Mouse (Mus musculus) right cerebral cortex, adult 2 months (tissue): ENCODE measurements at regions not wholly inside any gene's neighbourhood (a gene's known extent, or its start where the extent isn't known, plus 50 kb on each side); places are given as distances from the start of the nearest gene placed in this dataset.

Source experiments
- DNase-seq, 2 experiments: peaks; one replicate each; pipeline ENCODE4 v3.0.0; 2021 to 2022; ENCODE audit warnings: low spot score in 2 of 2

DNA sequence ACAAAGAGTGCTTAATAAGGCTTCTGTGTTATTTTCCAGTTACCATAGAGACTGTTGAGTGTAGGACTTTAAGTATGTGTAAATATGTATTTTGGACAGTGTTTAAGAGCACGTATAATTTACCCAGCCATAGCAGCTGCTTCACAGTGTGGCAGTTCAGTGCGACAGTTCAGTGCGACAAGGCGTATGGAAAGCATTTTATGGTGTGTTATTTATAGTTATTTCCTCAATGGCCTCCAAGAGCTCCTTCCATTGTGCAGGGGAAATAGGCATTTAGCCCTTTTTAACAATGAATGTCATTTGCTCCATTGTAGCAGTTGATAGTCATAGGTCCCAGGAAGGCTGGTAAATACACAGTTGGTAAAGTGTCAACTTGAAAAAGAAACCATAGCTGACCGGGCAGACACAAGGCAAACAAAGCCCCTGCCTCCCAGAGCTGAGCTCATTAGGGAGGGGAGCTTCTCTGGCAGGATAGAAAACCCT, 275.1 kb upstream of the Dynlrb2 start:
- no peak for DNase-seq

DNA sequence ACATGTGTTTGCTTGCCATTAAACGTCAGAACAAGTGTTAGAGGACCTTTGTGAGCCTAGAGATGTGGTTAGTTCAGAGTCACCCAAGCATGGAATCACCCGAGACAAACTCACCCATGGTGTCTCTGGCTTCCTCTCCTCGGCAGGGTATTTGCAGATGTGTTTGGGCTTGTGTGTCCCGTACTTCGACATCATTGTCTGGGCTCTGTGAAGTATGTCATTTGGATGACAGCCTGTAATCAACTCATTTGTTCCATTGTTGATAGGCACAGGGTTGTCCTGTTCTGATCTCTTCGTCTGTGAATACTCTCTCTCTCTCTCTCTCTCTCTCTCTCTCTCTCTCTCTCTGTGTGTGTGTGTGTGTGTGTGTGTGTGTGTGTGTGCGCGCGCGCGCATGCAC, 277.8 kb upstream of the Dynlrb2 start:
- no peak for DNase-seq

DNA sequence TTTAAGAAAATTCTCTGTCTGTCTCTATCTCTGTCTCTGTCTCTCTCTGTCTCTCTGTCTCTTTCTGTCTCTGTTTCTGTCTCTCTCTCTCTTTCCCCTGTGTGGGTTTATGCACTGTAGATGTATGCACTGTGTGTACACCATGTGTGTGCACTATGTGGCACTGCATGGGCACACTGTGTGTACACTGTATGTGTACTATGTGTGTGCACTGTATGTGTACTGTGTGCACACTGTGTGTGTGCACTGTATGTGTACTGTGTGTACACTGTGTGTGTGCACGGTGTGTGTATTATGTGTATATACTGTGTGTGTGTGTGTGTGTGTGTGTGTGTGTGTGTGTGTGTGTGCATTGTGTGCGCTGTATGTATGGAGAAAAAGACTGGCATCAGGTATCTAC, 281.5 kb upstream of the Dynlrb2 start:
- no peak for DNase-seq

DNA sequence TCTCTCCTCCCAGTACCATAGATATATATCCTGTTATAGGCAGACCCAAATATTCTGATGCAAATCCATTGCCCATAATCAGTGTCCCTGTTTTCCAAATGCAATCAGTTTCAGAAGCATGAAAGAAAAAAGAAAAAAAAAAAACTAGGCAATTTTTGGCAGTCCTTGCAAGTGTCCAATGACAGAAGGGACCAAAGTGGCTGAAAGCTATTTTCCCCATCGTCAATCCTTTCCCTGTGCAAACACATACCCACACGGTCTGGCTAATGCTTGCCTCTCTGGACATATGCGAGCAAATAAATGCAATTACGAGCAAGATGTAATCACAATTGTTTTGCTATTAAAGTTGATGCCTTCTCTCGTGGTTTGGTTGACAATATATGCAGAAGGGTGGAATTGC, 288.9 kb upstream of the Dynlrb2 start:
- no peak for DNase-seq

DNA sequence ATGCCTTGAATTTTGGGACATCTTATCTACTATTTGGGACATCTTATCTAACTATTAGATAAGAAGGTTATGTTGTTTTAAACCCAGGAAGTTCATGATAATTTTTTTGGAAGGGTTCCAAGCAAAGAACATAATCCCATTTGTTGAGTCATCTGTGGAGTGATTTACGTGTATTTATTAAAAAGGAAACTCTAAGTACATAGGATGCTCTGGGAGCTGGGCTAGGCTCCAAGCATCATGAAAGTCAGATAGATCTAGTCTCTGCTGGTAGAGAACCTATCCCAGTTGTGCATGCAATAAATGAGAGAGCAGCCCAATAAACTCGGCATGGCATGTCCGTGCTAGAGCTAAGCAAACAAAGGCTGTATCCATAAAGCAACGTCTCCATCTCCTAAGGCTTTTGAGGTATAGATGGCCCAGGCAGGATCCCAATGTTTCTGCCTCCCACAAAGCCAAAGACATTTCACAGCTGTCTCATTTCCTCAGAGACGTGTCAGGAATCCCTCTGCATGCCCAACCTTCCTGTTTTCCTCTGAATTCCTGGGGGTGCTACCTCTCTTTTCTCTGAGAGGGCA, 289.4 kb upstream of the Dynlrb2 start:
- DNase-seq: no peak

DNA sequence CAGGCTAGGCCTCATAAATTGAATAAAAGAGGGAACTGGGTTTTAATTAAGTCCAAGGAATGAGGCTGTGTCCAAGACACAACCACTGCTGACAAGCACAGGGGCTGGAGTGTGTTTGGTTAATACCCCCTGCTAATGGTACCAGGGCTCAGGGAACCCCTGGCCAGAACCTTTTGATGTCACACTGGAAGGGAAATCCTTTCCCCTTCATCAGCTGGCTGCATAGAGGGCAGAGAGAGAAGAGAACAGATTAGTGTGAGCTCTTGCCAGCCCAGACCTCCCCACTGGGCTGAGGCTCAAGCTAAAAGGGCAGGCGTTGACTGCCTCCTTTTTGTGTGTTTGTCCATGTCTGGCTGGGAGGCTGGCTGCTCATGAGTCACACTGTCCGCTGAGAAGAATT, 301.1 kb upstream of the Dynlrb2 start:
- DNase-seq: no peak

DNA sequence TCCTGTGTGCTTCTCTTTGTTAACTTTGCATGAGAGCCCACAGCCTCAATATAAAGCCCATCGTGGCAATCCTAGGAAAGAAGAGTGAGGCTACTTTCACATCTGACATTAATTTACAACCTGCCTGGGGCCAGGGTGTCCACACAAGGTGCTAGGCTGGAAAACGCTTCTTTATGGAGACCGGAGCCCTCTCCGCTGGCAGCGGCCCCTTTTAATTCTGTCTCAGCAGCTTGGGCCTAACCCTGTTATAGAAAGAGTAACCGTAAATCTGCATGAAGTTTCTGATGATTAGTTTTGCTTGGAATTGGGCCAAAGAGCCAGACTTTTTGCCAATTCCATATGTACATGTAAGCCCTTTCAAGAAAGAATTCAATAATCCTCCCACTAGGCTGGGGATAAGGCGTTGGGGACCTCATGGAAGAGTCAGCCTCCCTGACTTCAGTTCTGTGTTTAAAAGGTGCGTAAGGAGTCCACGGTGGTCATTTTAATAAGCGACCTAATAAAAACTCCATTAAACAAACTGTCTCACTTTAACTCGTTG, 304.2 kb upstream of the Dynlrb2 start:
- no peak for DNase-seq

DNA sequence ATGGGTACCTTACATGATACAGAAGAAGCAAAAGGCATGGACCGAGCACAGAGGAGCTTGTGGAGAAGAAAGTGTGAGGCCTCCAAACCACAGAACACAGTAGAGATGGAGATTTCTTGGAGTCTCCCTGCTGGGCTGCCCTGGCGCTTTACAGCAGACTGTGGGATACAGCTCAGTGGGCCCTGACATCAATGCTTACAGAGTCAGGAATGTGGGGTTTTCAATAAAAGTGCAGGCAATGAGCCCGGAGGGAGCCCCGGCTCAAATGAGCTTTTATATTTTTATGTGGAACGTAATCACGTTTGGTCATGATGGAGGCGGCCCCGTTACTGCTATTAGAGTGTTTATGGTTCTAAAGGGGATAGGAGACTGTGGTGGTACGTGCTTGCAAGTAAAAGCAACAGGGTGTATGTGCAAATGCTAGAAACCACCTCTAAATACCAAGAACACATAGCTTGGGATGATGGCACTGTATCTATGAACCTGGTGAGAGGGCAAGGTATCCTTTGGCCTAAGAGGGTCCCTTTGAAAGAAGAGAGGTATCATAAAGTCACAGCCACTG, 308.1 kb upstream of the Dynlrb2 start:
- DNase-seq: no peak

DNA sequence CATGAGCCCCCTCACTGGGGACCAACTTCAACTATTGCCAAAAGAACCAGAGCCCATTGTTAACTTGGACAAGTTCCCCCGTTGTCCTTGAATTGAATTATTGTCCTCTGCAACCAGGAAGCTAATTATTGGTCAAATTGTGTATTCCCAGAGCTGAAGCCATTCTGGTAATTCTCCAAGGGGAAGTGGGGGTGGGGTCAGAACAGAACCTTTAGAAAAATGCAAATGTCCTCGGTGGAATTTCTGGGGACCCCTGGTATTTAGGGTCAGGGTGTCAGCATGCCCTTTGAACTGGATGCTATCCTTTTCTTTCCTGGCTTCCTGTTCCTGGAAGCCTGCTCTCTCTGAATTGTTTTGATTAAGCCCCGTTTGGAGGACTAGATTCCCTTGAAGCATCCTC, 312.7 kb upstream of the Dynlrb2 start:
- no peak for DNase-seq

DNA sequence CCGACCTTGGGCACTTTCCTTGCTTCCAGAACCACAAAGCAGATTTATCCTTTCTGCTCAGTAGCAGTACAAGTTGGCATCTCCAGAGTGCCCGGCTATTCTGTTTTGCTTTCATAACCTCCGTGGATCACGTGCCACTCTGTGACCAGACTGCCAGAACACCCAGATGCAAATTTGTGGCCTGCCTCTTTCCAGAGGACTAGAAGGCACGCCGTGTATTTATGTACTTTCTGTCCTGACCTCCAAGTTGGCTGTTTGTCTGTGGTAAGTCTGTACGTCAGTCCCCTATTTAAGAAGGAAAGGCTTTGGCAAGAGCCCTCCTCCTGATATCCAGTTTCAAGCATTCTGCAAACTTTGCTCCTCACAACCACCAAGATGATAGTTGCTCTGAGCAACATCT, 319.6 kb upstream of the Dynlrb2 start:
- peak in 1 of 2 experiments; percentile 7 for DNase-seq

DNA sequence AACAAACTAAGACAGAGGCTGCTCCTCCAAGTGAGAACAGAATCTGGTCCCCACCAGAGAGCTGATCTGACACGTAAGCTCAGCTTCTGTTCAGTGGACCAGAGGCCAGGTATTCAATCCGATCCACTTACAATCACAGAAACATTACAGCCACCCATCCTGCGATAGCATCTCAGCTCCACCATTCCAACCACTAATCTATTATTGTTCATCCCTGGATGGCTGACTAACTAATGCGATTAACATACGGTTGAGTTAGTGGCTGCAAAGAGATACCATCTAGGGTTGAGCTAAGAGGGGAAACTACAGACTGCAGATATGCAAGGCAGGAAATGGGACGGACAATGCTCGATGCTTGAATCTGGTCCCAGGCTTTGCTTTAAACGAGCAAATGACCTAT, 320.5 kb upstream of the Dynlrb2 start:
- no peak for DNase-seq

DNA sequence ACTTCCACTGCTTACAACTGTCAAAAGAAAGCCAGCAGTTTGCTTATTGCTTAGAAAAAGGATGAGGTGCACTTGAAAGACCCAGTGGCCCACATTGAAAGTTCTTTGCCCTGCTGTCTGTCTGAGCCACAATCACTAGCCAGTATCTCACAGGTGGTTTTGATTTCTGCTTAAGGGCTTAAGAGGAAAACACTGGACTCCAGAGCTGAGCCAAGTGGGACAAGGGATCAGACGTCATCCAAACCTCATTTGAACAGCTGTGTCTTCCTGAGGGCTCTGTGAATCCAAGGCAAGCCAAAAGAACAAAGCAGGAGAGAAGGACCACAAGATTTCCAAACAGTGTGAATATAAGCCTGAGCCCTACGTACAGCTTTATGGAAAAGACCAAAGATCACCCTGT, 326.8 kb upstream of the Dynlrb2 start:
- DNase-seq: no peak

DNA sequence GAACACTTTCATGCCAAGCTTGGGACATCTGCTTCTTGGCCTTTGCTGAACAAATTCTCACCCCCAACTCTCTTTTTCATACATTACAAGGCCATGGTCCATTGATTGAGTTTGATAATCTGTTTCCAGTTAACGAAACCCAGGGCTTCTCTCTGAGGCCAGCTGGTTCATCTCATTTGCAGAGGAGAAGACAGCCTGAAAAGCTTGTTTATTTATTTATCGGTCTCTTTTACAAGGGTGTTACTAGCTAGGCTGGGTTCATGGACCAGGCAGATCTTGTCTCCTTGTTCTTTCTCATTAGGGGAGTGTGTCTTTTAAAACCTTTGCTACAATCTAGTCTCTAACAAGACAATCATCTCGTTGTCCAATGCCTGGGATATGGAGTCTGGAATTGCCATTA, 329.9 kb upstream of the Dynlrb2 start:
- DNase-seq: no peak

DNA sequence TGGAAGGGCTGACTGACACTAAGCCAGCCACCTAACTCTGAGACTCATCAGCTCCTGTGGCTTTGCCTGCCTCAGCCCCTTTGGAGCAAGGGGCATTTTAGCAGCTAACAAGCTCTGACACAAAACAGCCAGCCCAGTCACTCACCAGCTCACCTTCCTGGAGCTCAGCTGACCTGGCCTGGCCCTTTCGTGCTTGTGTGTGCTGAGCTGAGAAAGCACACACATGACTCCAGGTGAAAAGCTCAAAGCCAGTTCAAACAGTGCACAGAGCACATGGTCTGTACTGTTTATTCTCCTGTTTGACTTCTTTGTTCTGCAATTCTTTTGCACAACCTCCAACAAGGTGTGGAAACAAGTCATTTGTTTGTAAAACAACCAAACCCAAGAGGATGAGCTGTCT, 330.8 kb upstream of the Dynlrb2 start:
- DNase-seq: no peak

DNA sequence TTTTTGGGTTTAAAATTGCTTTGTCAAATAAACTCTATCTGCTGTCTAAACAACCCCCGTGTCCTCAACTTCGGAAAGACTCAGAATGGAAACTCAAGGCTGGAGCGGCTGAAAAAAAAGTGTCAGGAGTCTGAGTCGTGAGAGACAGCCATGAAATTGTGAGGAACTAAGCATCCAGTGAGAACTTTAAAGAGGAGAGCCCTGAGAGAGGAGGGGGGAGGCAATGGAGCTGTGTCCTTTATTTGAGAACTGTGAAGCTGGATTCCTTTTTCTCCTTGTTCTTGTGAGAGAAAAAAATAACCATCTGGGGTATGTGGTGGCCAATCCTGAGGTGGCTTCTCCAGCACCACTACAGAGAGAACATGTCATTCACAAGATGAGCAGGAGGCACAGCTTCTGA, 336.9 kb upstream of the Dynlrb2 start:
- no peak for DNase-seq

DNA sequence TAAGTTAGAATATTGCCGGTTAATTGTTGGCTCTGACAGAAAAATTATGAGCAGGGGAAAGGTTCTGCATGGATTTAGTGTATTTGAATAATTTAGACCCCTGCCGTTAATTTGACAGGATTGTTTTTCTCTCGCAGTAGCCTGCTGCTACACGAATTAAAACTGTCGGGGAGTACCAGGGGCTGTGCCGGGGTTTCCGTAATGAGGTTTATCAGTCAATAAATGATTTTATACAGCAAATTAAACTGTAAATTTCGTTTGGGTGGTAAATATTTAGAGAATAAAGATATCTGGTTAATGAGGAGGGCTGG, 339.8 kb upstream of the Dynlrb2 start:
- no peak for DNase-seq

DNA sequence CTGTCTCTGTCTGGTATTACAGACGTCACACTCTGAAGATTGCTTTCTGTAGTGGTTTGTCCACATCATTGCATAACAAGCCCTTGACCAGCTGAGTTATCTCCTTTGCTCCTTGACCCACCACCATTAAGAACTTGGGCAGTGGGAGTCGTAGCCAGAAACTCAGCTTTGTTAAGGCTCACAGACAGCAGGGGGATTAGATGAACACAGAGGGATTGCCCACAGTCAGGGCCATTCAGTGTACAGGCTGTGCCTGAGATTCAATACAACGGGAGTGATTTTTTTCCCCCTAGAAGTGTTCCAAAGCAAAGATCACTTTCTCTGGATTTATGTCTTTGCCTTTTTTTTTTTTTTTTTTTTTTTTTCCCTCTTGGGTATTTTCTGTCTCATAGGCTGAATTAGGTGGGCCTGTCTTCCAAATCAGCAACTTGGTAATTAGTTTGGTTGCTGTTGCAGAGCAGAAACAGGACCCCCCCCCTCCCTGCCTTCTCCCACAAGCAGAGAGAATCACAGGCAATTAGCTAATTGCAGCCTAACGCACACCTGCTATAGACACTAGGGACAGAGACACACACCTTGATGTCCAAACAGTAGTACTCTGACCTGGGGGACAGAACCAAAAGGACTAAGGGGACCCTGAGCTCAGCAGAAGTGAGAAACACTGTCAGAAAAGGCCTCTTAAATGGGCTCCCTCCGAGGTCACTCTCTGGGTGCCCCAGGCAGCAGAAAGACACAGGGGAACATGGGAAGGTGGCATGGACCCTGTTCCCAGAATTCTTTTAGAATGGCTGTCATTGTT, 340.4 kb upstream of the Dynlrb2 start:
- no peak for DNase-seq

DNA sequence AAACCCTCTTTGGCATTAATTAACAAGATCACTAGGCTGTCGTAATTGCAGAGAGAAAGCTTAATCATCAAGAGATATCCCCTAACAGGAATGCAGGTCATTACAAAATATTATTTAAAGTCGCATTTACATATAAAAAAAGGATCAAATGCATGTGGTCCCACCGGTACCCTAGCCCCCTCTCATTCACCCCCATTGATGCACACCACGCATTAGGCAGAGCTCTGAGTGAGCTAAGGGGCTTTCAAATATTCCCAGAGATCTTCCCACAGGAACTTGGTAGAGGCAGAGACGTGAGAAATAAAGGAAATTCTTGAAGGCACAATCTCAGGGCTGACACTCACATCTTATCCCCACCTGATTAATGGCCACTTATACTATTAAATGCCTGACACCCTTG, 343.8 kb upstream of the Dynlrb2 start:
- no peak for DNase-seq

DNA sequence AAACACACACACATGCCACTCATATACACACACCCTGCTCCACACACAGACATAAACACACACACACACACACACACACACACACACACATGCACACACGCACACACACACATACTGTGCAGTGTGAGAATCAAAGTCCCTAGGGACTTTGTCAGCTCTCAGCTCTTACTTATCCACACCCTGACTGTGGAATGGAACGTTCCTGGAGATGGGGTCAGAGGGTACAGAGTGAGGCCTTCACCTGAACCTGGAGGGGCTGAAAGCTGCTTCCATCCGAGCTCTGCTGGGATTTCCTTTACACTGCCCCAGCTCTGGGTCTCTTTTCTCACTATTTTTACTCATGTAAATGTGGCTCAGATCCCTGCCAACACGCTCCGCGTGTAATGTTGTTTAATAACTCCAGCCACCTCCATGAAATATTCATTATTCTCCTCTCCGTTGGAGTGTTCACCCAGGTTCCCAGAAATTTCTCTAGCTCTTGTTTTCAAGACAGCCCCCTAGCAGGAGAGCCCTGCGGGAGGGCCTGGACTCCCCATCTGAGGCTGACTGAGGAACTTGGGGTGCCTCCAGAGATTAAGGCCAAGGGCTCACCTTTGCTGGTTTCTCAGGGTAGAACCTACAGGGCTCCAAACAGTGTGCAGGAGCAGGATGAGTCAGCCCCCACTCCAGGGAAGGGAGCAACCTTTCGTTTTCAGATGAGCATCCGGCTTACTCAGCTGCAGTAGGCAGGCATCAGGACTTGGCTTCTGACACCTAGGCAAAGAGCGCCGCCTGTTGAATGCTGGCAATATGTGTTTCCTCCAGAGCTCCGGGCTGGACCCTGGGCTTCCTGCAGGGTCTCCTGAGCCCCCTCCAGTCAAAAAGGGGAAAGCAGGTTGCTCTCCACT, 360.8 kb upstream of the Dynlrb2 start:
- DNase-seq: peak; percentile 61 to 72

DNA sequence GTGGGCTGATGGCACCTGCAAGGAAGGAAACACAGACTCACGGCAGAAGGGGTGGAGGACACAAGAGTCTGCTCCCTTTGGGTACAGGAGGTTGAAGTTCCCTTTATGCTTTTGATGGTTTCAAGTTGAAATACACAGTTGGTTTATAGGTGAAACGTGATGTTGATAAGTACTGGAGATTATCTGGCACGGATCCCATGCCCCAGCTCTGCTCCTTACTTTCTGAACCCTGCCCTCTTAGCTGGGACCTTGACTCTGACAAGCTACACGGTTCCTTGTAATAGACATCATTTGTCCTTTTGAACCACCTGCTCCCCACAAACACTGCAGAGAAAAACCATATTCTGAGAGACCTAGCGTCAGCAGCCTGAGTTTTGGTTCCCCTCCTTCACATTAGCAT, 363.4 kb upstream of the Dynlrb2 start:
- DNase-seq: no peak

DNA sequence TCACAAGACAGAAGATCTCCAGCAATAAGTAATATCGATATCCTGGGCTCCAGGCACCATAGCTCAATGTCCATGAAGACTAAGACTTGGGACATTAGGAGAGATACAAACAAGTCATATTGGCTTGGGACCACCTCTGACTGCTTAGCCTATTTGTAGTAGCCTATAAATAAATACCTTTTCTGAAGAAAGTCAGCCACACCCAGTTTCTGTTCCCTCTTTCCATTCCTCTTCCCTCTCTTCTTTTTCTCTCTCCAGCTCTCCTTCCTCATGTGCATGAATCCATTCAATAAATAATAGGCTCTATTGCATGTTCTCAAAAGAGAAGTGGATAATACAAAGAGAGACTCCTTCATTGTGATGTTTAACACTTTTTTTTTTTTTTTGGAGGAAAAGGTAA, 364.8 kb upstream of the Dynlrb2 start:
- DNase-seq: no peak

DNA sequence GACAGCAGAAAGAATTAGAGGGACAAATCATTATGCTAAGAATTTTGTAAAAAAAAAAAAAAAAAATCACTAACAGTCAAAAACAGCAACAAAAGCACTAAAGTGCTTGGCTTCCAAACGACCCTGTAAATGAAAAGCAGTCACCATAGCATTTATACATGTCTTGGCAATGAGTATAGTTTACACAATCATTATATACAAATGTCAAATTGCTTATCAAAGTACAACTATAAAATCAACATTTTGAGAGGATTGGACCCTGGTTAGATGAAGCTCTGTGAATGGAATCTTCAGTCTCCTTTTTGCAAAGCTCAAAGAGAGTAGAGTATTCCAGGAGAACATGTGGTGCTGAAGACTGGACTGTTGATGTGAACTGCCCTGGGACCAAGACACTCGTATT, 367.0 kb upstream of the Dynlrb2 start:
- DNase-seq: no peak
